Mouse (Mus musculus): ENCODE results near the gene Elavl4. TPM values are rescaled to one million over a fixed set of nuclear protein-coding genes. Genes with fewer than 3 reads are reported as not detected.

Elavl4 gene
- polyA plus RNA-seq, 1 experiment from 2014 or later = 6.1 TPM

- WGBS = 48% methylated on average over 1 of the region's 1 CpGs
These were observed 39.6 kb downstream of the Elavl4 start for GRCm38 (mm10) chr4:110312126-110312525.

DNA sequence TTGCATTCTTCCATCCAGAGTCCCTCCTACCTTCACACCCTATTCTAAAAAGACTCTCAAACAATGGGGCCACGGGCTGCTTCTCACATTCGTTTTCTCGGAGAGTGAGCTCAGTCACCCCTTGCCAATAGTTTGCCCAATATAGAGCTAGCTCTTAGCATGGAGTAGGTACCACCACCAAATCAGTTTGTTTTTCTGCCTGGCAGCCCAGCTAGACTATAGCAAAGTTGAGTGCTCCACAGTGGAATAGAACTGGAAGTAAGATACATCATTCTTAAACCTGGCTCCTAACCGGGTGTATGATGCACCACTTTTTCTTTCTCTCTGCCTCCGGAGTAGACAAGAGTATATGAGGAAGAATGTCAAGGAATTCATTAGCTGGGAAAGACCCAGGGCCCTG is 44.7 kb downstream of the Elavl4 start:
- H3K9me3 ChIP-seq (ENCODE audit: control insufficient read depth, low read length) = no peaks in the 10 kb centered on the region
- H3K9ac ChIP-seq (ENCODE audit: low read length) = no peak overlapping the region
- no peaks in the 10 kb centered on the region for H3K4me1 ChIP-seq (ENCODE audit: control insufficient read depth in 2 of 2, insufficient read depth in 2 of 2, low read length in 2 of 2)
- H3K27me3 ChIP-seq (ENCODE audit: control insufficient read depth, insufficient read depth, low read length) = no peaks in the 10 kb centered on the region
- H3K4me2 ChIP-seq (ENCODE audit: low read length) = no peak overlapping the region
- no peak for ATAC-seq (ENCODE audit: insufficient number of reproducible peaks, insufficient read depth, low FRiP score, low read depth)
- WGBS = 70% methylated on average over 5 of the region's 5 CpGs
- H3K36me3 ChIP-seq (ENCODE audit: control insufficient read depth, insufficient read depth, low read length) = no peaks in the 10 kb centered on the region
- H3K4me3 ChIP-seq (ENCODE audit: control insufficient read depth in 1 of 2, insufficient read depth in 1 of 2, low read depth in 1 of 2, low read length in 2 of 2) = no peak overlapping the region
- H3K27ac ChIP-seq (replicated peaks in 1 of 2; ENCODE audit: control insufficient read depth in 1 of 2, insufficient read depth in 1 of 2, low read depth in 2 of 2, low read length in 2 of 2) = no peak overlapping the region

More at GRCm38 (mm10) chr4:110312126-110312525, 39.6 kb downstream of the Elavl4 start:
- Histone ChIP-seq H3K4me3 (ENCODE audit: control insufficient read depth in 1 of 2, insufficient read depth in 1 of 2, low read depth in 1 of 2, low read length in 2 of 2) (no peak overlapping the region), H3K27ac (replicated peaks in 1 of 2; ENCODE audit: control insufficient read depth in 1 of 2, insufficient read depth in 1 of 2, low read depth in 2 of 2, low read length in 2 of 2) (no peak overlapping the region), H3K4me1 (ENCODE audit: control insufficient read depth in 2 of 2, insufficient read depth in 2 of 2, low read length in 2 of 2) (no peaks in the 10 kb centered on the region), H3K4me2 (ENCODE audit: low read length) (no peak overlapping the region), H3K27me3 (ENCODE audit: control insufficient read depth, insufficient read depth, low read length) (no peaks in the 10 kb centered on the region), H3K9ac (ENCODE audit: low read length) (no peak overlapping the region), H3K9me3 (ENCODE audit: control insufficient read depth, low read length) (no peaks in the 10 kb centered on the region), H3K36me3 (ENCODE audit: control insufficient read depth, insufficient read depth, low read length) (no peaks in the 10 kb centered on the region)
- no peak for ATAC-seq (ENCODE audit: insufficient number of reproducible peaks, insufficient read depth, low FRiP score, low read depth)

GRCm38 (mm10) chr4:110306559-110306958 is 45.1 kb downstream of the Elavl4 start:
- 77% methylated on average over 11 of the region's 11 CpGs for WGBS
- Histone ChIP-seq H3K4me2 (ENCODE audit: low read length) (no peak overlapping the region), H3K9me3 (ENCODE audit: control insufficient read depth, low read length) (no peaks in the 10 kb centered on the region), H3K9ac (ENCODE audit: low read length) (no peak overlapping the region), H3K4me1 (ENCODE audit: control insufficient read depth in 2 of 2, insufficient read depth in 2 of 2, low read length in 2 of 2) (no peaks in the 10 kb centered on the region), H3K27ac (replicated peaks in 1 of 2; ENCODE audit: control insufficient read depth in 1 of 2, insufficient read depth in 1 of 2, low read depth in 2 of 2, low read length in 2 of 2) (no peak overlapping the region), H3K27me3 (ENCODE audit: control insufficient read depth, insufficient read depth, low read length) (no peaks in the 10 kb centered on the region), H3K4me3 (ENCODE audit: control insufficient read depth in 1 of 2, insufficient read depth in 1 of 2, low read depth in 1 of 2, low read length in 2 of 2) (no peak overlapping the region), H3K36me3 (ENCODE audit: control insufficient read depth, insufficient read depth, low read length) (no peaks in the 10 kb centered on the region)
- no peak for ATAC-seq (ENCODE audit: insufficient number of reproducible peaks, insufficient read depth, low FRiP score, low read depth)

GRCm38 (mm10) chr4:110295793-110296192 is 55.9 kb downstream of the Elavl4 start:
- Histone ChIP-seq H3K4me2 (ENCODE audit: low read length) (no peak overlapping the region), H3K4me1 (ENCODE audit: control insufficient read depth in 2 of 2, insufficient read depth in 2 of 2, low read length in 2 of 2) (no peaks in the 10 kb centered on the region), H3K9me3 (ENCODE audit: control insufficient read depth, low read length) (no peaks in the 10 kb centered on the region), H3K36me3 (ENCODE audit: control insufficient read depth, insufficient read depth, low read length) (no peaks in the 10 kb centered on the region), H3K4me3 (ENCODE audit: control insufficient read depth in 1 of 2, insufficient read depth in 1 of 2, low read depth in 1 of 2, low read length in 2 of 2) (no peak overlapping the region), H3K9ac (ENCODE audit: low read length) (no peak overlapping the region), H3K27me3 (ENCODE audit: control insufficient read depth, insufficient read depth, low read length) (no peaks in the 10 kb centered on the region), H3K27ac (replicated peaks in 1 of 2; ENCODE audit: control insufficient read depth in 1 of 2, insufficient read depth in 1 of 2, low read depth in 2 of 2, low read length in 2 of 2) (no peak overlapping the region)
- ATAC-seq (ENCODE audit: insufficient number of reproducible peaks, insufficient read depth, low FRiP score, low read depth) = no peak
- WGBS = 74% methylated on average over 3 of the region's 3 CpGs

DNA sequence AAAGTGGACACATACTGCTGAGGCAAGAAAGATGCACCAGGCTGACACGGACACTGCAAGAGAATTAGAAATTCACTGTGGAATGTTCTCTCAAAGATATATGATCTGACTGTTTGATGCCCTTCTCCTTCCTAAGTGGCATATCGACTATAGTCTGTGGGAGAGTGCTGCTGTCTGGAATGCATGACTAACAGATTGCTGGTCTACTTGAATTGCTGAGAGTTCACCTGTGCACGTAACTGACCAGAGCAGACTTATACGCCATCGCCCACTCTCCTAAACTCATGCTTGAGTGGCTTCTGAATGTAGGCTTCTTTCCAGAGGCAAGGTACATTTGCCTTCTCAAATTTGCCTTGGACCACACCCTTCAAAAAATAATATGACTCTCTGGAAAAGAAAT is 58.5 kb downstream of the Elavl4 start:
- H3K4me3 ChIP-seq (ENCODE audit: control insufficient read depth in 1 of 2, insufficient read depth in 1 of 2, low read depth in 1 of 2, low read length in 2 of 2) = no peak overlapping the region
- no peaks in the 10 kb centered on the region for H3K36me3 ChIP-seq (ENCODE audit: control insufficient read depth, insufficient read depth, low read length)
- H3K27me3 ChIP-seq (ENCODE audit: control insufficient read depth, insufficient read depth, low read length) = no peaks in the 10 kb centered on the region
- ATAC-seq (ENCODE audit: insufficient number of reproducible peaks, insufficient read depth, low FRiP score, low read depth) = no peak
- H3K9ac ChIP-seq (ENCODE audit: low read length) = no peak overlapping the region
- no peaks in the 10 kb centered on the region for H3K4me1 ChIP-seq (ENCODE audit: control insufficient read depth in 2 of 2, insufficient read depth in 2 of 2, low read length in 2 of 2)
- 76% methylated on average over 5 of the region's 5 CpGs for WGBS
- no peaks in the 10 kb centered on the region for H3K9me3 ChIP-seq (ENCODE audit: control insufficient read depth, low read length)
- no peak overlapping the region for H3K4me2 ChIP-seq (ENCODE audit: low read length)
- no peak overlapping the region for H3K27ac ChIP-seq (replicated peaks in 1 of 2; ENCODE audit: control insufficient read depth in 1 of 2, insufficient read depth in 1 of 2, low read depth in 2 of 2, low read length in 2 of 2)

GRCm38 (mm10) chr4:110292471-110292870 is 59.2 kb downstream of the Elavl4 start:
- Histone ChIP-seq H3K36me3 (ENCODE audit: control insufficient read depth, insufficient read depth, low read length) (no peaks in the 10 kb centered on the region), H3K27ac (replicated peaks in 1 of 2; ENCODE audit: control insufficient read depth in 1 of 2, insufficient read depth in 1 of 2, low read depth in 2 of 2, low read length in 2 of 2) (no peak overlapping the region), H3K9me3 (ENCODE audit: control insufficient read depth, low read length) (no peaks in the 10 kb centered on the region), H3K4me1 (ENCODE audit: control insufficient read depth in 2 of 2, insufficient read depth in 2 of 2, low read length in 2 of 2) (no peaks in the 10 kb centered on the region), H3K4me2 (ENCODE audit: low read length) (no peak overlapping the region), H3K4me3 (ENCODE audit: control insufficient read depth in 1 of 2, insufficient read depth in 1 of 2, low read depth in 1 of 2, low read length in 2 of 2) (no peak overlapping the region), H3K9ac (ENCODE audit: low read length) (no peak overlapping the region), H3K27me3 (ENCODE audit: control insufficient read depth, insufficient read depth, low read length) (no peaks in the 10 kb centered on the region)
- no peak for ATAC-seq (ENCODE audit: insufficient number of reproducible peaks, insufficient read depth, low FRiP score, low read depth)
- 78% methylated on average over 10 of the region's 10 CpGs for WGBS

DNA sequence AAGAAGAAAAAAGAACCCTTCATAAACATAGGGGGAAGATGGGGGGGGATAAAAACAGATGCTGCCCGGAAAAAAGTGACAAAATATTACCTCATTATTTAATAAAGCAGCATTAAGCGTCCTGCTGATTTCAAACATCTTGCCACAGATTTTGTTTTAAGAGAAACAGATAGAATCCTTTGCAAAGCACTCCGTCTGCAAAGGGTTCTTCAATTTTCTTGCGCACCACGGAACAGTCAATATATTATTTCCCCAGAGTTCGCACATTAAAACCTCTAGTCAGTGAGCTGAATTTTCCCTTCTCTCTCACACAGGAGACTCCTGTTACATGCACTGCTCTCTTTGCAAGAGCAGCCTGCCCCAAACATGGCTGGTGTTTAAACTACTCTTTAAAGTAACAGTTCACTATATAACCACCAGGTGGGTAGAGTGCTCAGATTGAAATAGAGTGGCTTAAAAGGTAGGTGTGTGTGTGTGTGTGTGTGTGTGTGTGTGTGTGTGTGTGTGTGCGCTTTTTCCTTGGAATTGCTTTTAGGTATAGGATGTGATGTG is 61.1 kb downstream of the Elavl4 start:
- no peak overlapping the region for H3K4me2 ChIP-seq (ENCODE audit: low read length)
- H3K36me3 ChIP-seq (ENCODE audit: control insufficient read depth, insufficient read depth, low read length) = no peaks in the 10 kb centered on the region
- WGBS = 80% methylated on average over 7 of the region's 7 CpGs
- ATAC-seq (ENCODE audit: insufficient number of reproducible peaks, insufficient read depth, low FRiP score, low read depth) = no peak
- H3K4me3 ChIP-seq (ENCODE audit: control insufficient read depth in 1 of 2, insufficient read depth in 1 of 2, low read depth in 1 of 2, low read length in 2 of 2) = no peak overlapping the region
- no peaks in the 10 kb centered on the region for H3K27me3 ChIP-seq (ENCODE audit: control insufficient read depth, insufficient read depth, low read length)
- no peak overlapping the region for H3K9ac ChIP-seq (ENCODE audit: low read length)
- peaks cover 0 to 6% of the 10 kb centered on the region in 2 experiments; a peak in 2 of 4 replicates for H3K4me1 ChIP-seq (ENCODE audit: control insufficient read depth in 2 of 2, insufficient read depth in 2 of 2, low read length in 2 of 2)
- no peaks in the 10 kb centered on the region for H3K9me3 ChIP-seq (ENCODE audit: control insufficient read depth, low read length)
- no peak overlapping the region for H3K27ac ChIP-seq (replicated peaks in 1 of 2; ENCODE audit: control insufficient read depth in 1 of 2, insufficient read depth in 1 of 2, low read depth in 2 of 2, low read length in 2 of 2)

DNA sequence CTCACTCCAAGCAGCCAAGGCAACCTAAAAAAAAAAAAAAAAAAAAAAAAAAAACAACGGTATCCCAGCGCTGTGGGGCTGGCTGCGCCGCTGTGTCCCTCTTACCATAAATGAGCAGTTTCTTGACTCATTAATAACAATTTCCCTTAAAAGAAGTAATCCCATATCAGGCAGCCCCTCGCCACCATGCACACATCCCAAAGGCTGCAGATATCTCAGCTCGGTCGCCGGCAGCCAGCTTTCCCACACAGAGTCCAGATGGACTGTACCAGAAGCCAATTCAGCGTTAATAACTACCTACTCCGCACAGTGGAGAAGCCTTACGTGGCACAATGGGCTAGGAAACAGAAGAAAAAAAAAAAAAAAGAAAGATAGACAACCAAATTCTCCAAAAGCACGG is 61.7 kb downstream of the Elavl4 start:
- Histone ChIP-seq H3K4me2 (ENCODE audit: low read length) (no peak overlapping the region), H3K4me3 (ENCODE audit: control insufficient read depth in 1 of 2, insufficient read depth in 1 of 2, low read depth in 1 of 2, low read length in 2 of 2) (no peak overlapping the region), H3K9ac (ENCODE audit: low read length) (no peak overlapping the region), H3K27me3 (ENCODE audit: control insufficient read depth, insufficient read depth, low read length) (no peaks in the 10 kb centered on the region), H3K9me3 (ENCODE audit: control insufficient read depth, low read length) (no peaks in the 10 kb centered on the region), H3K36me3 (ENCODE audit: control insufficient read depth, insufficient read depth, low read length) (no peaks in the 10 kb centered on the region), H3K4me1 (ENCODE audit: control insufficient read depth in 2 of 2, insufficient read depth in 2 of 2, low read length in 2 of 2) (peaks cover 0 to 6% of the 10 kb centered on the region in 2 experiments; a peak in 3 of 4 replicates), H3K27ac (replicated peaks in 1 of 2; ENCODE audit: control insufficient read depth in 1 of 2, insufficient read depth in 1 of 2, low read depth in 2 of 2, low read length in 2 of 2) (no peak overlapping the region)
- ATAC-seq (ENCODE audit: insufficient number of reproducible peaks, insufficient read depth, low FRiP score, low read depth) = no peak
- 64% methylated on average over 12 of the region's 12 CpGs for WGBS
